In the genomic region with DNA sequence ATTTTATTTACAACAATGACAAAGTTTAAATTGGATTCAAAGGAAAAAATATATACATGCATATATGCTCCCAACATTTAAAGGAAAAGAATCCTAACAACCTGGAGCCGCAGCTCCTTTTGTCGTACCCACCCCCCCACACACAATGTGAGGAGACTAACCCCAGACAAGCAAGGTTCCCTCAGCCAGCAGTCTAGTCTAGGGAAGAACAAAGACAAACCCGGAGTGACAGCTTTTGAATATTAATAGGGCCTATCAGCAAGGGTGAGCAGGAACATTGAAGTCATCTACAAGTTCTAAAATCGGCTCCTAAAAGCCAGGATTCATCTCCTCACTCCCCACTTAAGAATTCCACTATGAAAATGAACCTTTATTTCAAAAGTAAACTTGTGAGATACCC, we compare ENCODE assay signal across 25 mouse cellular contexts.
DNase-seq lines count a peak whose midpoint lies in the region; ATAC-seq and TF ChIP-seq lines count a peak whose summit lies in the region.
"Had no signal": no experiment of that assay in that cellular context is flagged by ENCODE, and none has a peak within 500 bp of the region (broad histone marks: within the 10 kb centered on the region; RNA-seq: fewer than 3 reads in every experiment).

No protein-coding gene starts in this region.

- intact Hi-C loops in heart, postnatal 36 days (cut with DNase I): no loop called here

- 57% methylated on average over 4 of the region's 4 CpGs for WGBS in forebrain, embryonic 14.5 days
- 74% methylated on average over 4 of the region's 4 CpGs for WGBS in forebrain, embryonic 10.5 days
- 55% methylated on average over 4 of the region's 4 CpGs for WGBS in forebrain, embryonic 16.5 days

- ATAC-seq in forebrain, embryonic 14.5 days: no peak
- ATAC-seq in forebrain, embryonic 16.5 days: peak; percentile 47; the same call in 1 of the 2 replicates
- ATAC-seq: activated CD4-positive, CD25-positive, alpha-beta regulatory T cell, adult 4 months; Patski had no signal

- DNase-seq in forebrain, embryonic 14.5 days (ENCODE audit: low spot score): peak; percentile 36
- DNase-seq in forebrain, embryonic 10.5 days (ENCODE audit: extremely low spot score, low spot score): no peak
- peak; percentile 21 for DNase-seq in heart, adult 11 months
- no peak for DNase-seq in heart, postnatal 36 days
- DNase-seq in brain, embryonic 14.5 days (ENCODE audit: low read depth): peak; percentile 50
- no peak for DNase-seq in kidney, postnatal 10 days
- no peak for DNase-seq in gastrocnemius, postnatal 4 days (ENCODE audit: low spot score in 2 of 2)
- DNase-seq: adrenal gland, adult 8-10 months; adrenal gland, postnatal 14 days; adrenal gland, postnatal 36 days; cerebellum, adult 11 months; cerebellum, adult 18-20 months; cerebellum, adult 8-10 months; cerebellum, adult 9-11 months; cerebellum, postnatal 14 days; cerebellum, postnatal 36 days; embryo, embryonic 11 days had no signal

- TF ChIP-seq CTCF in brain, embryonic 14.5 days (IDR thresholded peaks at IDR 0.05; ENCODE audit: borderline replicate concordance, extremely low read depth, insufficient read depth, insufficient read length): no peak

- H3K27ac ChIP-seq in forebrain, embryonic 14.5 days (ENCODE audit: low read depth, low read length): no peak overlapping the region
- no peak overlapping the region for H3K27ac ChIP-seq in forebrain, embryonic 10.5 days
- peak overlapping the region; percentile 26 for H3K27ac ChIP-seq in forebrain, embryonic 16.5 days (ENCODE audit: low read length)
- H3K27ac ChIP-seq: embryonic facial prominence, embryonic 13.5 days; embryonic facial prominence, embryonic 15.5 days had no signal

- no peak overlapping the region for H3K4me3 ChIP-seq in forebrain, embryonic 14.5 days (ENCODE audit: low read depth, low read length)
- no peak overlapping the region for H3K4me3 ChIP-seq in forebrain, embryonic 10.5 days
- no peak overlapping the region for H3K4me3 ChIP-seq in forebrain, embryonic 16.5 days (replicated peaks; ENCODE audit: low read length)
- H3K4me3 ChIP-seq: embryonic facial prominence, embryonic 13.5 days; embryonic facial prominence, embryonic 15.5 days; erythroblast, embryonic 14.5 days had no signal

- no peaks in the 10 kb centered on the region for H3K9me3 ChIP-seq in forebrain, embryonic 14.5 days (replicated peaks; ENCODE audit: control insufficient read depth, low read length)
- H3K9me3 ChIP-seq in forebrain, embryonic 10.5 days: no peaks in the 10 kb centered on the region
- H3K9me3 ChIP-seq in forebrain, embryonic 16.5 days (ENCODE audit: control insufficient read depth, low read length): no peaks in the 10 kb centered on the region
- H3K9me3 ChIP-seq: embryonic facial prominence, embryonic 13.5 days; embryonic facial prominence, embryonic 15.5 days; G1E had no signal

- H3K9ac ChIP-seq in forebrain, embryonic 14.5 days (ENCODE audit: low read length): no peak overlapping the region
- H3K9ac ChIP-seq in forebrain, embryonic 16.5 days (replicated peaks; ENCODE audit: low read depth, low read length): no peak overlapping the region
- H3K9ac ChIP-seq: embryonic facial prominence, embryonic 13.5 days; embryonic facial prominence, embryonic 15.5 days had no signal

- H3K4me1 ChIP-seq in forebrain, embryonic 14.5 days (ENCODE audit: control insufficient read depth, insufficient read depth, low read length): 0 out of 2 replicates have a peak, but pooled peaks cover 2% of the 10 kb centered on the region
- no peaks in the 10 kb centered on the region for H3K4me1 ChIP-seq in forebrain, embryonic 10.5 days
- H3K4me1 ChIP-seq in forebrain, embryonic 16.5 days (replicated peaks; ENCODE audit: control insufficient read depth, insufficient read depth, low read length): peaks cover 3% of the 10 kb centered on the region; the same call in 1 of the 2 replicates
- H3K4me1 ChIP-seq: embryonic facial prominence, embryonic 13.5 days; embryonic facial prominence, embryonic 15.5 days had no signal

- H3K27me3 ChIP-seq in forebrain, embryonic 14.5 days (replicated peaks; ENCODE audit: control insufficient read depth, insufficient read depth, low read length): no peaks in the 10 kb centered on the region
- no peaks in the 10 kb centered on the region for H3K27me3 ChIP-seq in forebrain, embryonic 10.5 days (ENCODE audit: poor library complexity, severe bottlenecking)
- H3K27me3 ChIP-seq in forebrain, embryonic 16.5 days (replicated peaks; ENCODE audit: control insufficient read depth, insufficient read depth, low read length): no peaks in the 10 kb centered on the region
- H3K27me3 ChIP-seq: CH12.LX; embryonic facial prominence, embryonic 13.5 days; embryonic facial prominence, embryonic 15.5 days had no signal

- no peak overlapping the region for H3K4me2 ChIP-seq in forebrain, embryonic 14.5 days (ENCODE audit: low read length)
- H3K4me2 ChIP-seq in forebrain, embryonic 16.5 days (ENCODE audit: low read length): no peak overlapping the region
- H3K4me2 ChIP-seq: embryonic facial prominence, embryonic 13.5 days; embryonic facial prominence, embryonic 15.5 days had no signal

- no peaks in the 10 kb centered on the region for H3K36me3 ChIP-seq in forebrain, embryonic 14.5 days (ENCODE audit: control insufficient read depth, insufficient read depth, low read length)
- H3K36me3 ChIP-seq in forebrain, embryonic 10.5 days (replicated peaks): no peaks in the 10 kb centered on the region
- H3K36me3 ChIP-seq in forebrain, embryonic 16.5 days (ENCODE audit: control insufficient read depth, insufficient read depth): no peaks in the 10 kb centered on the region
- H3K36me3 ChIP-seq: embryonic facial prominence, embryonic 13.5 days; embryonic facial prominence, embryonic 15.5 days; G1E had no signal

- no peak for TF ChIP-seq POLR2A in brain, embryonic 14.5 days (IDR thresholded peaks at IDR 0.05; ENCODE audit: borderline replicate concordance, extremely low read depth, insufficient read depth, insufficient read length, poor library complexity, severe bottlenecking)

Comparison
In these comparisons a context has a peak if more than half of its experiments do, and no peak if none do; other contexts are left out.
1. DNase-seq: peak in forebrain, embryonic 14.5 days (single experiment), heart, adult 11 months (single experiment) and brain, embryonic 14.5 days (single experiment); none in forebrain, embryonic 10.5 days (single experiment), heart, postnatal 36 days (0 of 2), kidney, postnatal 10 days (single experiment) and gastrocnemius, postnatal 4 days (0 of 2).